Mouse (Mus musculus) embryonic fibroblast, embryonic 13.5 days (primary cell): ENCODE measurements around the gene Gm9803. TPM values are rescaled to one million over a fixed set of nuclear protein-coding genes. Genes with fewer than 3 reads are reported as not detected.
A peak's percentile ranks its signal among the peaks of the same experiment; 100 is the strongest.
"Not testable (repeated sequence)": the region's sequence is repeated elsewhere in the genome, so short reads cannot be mapped to it uniquely, and the experiment has no call there.

Experiments
- H3K27ac ChIP-seq: 2 replicates; pipeline ENCODE4 v1.5.1; 2012; ENCODE audit warnings: low read length, control low read depth, inconsistent platforms; ENCODE audit not compliant: insufficient read depth
- H3K4me1 ChIP-seq: 2 replicates; pipeline ENCODE4 v1.6.1; 2011; ENCODE audit warnings: low read length; ENCODE audit not compliant: control insufficient read depth, insufficient read depth
- H3K4me3 ChIP-seq: 2 replicates; pipeline ENCODE4 v1.5.1; 2011; ENCODE audit warnings: mild to moderate bottlenecking, control low read depth, low read length; ENCODE audit not compliant: insufficient read depth
- CTCF ChIP-seq: IDR thresholded peaks from 2 replicates; pipeline ENCODE4 v1.5.1; 2011; ENCODE audit warnings: mild to moderate bottlenecking, control low read depth, low read length, moderate library complexity, borderline replicate concordance; ENCODE audit not compliant: insufficient read depth
- POLR2A ChIP-seq: IDR thresholded peaks from 2 replicates; pipeline ENCODE4 v1.6.1; 2011; ENCODE audit warnings: low read depth, mild to moderate bottlenecking, control low read depth, low read length, moderate library complexity
- polyA plus RNA-seq: library from polyadenylated mRNA; stranded (reverse); fragments of >200 nt; gene quantifications from 2 replicates; pipeline ENCODE4 v1.2.4, GENCODE M21; 2011; ENCODE audit warnings: low read depth; ENCODE audit not compliant: missing spikeins, insufficient read length

Gm9803 gene
- 15.4 and 21.8 TPM in 2 replicates for polyA plus RNA-seq

DNA sequence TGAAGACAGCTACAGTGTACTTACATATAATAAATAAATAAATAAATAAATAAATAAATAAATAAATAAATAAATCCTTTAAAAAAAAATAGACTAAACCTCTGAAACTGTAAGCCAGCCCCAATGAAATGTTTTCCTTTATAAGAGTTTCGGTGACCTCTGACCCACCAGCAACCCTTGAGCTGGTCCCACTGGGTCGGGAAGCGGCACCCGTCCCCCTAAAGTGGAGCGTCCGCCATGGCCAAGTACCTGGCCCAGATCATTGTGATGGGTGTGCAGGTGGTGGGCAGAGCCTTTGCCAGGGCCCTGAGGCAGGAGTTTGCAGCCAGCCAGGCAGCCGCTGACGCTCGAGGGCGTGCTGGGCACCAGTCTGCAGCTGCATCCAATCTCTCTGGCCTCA is at the start of gene Gm9803:
Gene Gm9803 (plus strand): TSS at position 154 of the 400 bp plus-strand sequence.
- not testable (repeated sequence) for H3K4me3 ChIP-seq, H3K4me1 ChIP-seq, H3K27ac ChIP-seq

GRCm38 (mm10) chr10:43475376-43475775 is 48.5 kb upstream of the Gm9803 start:
- Histone ChIP-seq H3K27ac (no peak overlapping the region), H3K4me3 (no peak overlapping the region), H3K4me1 (peaks cover under 1% of the 10 kb centered on the region; the same call in 1 of the 2 replicates)
- TF ChIP-seq CTCF (no peak), POLR2A (no peak)

DNA sequence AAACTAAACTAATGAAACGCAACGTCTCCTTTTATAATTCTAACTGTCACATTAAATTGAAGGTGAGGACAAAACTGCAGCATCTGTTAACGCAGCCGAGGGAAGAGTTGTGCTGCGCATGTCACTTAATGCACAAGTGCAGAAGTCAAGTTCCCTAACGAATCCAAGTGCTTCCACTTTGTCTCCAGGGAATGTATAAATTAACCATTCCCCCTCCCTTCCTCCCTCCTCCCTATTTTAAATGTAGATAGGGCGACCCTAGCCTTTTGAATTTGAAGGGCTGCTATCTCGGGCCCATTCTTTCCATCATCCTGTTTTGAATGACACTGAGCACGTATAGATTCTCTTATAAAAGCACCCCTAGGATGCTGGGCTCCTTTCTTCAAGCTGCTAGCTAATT is 46.4 kb upstream of the Gm9803 start:
- peaks cover 6% of the 10 kb centered on the region for H3K4me1 ChIP-seq
- TF ChIP-seq POLR2A (no peak; the same call in 1 of the 2 replicates), CTCF (no peak)
- H3K27ac ChIP-seq = no peak overlapping the region
- H3K4me3 ChIP-seq = peak overlapping the region; percentile 49; the same call in 1 of the 2 replicates

GRCm38 (mm10) chr10:43477865-43478681 is 45.8 kb upstream of the Gm9803 start:
- peak overlapping the region; percentile 66 for H3K4me3 ChIP-seq
- TF ChIP-seq POLR2A = peak; percentile 46
- TF ChIP-seq CTCF = no peak
- H3K27ac ChIP-seq = peak overlapping the region; percentile 70
- peaks cover 6% of the 10 kb centered on the region for H3K4me1 ChIP-seq

DNA sequence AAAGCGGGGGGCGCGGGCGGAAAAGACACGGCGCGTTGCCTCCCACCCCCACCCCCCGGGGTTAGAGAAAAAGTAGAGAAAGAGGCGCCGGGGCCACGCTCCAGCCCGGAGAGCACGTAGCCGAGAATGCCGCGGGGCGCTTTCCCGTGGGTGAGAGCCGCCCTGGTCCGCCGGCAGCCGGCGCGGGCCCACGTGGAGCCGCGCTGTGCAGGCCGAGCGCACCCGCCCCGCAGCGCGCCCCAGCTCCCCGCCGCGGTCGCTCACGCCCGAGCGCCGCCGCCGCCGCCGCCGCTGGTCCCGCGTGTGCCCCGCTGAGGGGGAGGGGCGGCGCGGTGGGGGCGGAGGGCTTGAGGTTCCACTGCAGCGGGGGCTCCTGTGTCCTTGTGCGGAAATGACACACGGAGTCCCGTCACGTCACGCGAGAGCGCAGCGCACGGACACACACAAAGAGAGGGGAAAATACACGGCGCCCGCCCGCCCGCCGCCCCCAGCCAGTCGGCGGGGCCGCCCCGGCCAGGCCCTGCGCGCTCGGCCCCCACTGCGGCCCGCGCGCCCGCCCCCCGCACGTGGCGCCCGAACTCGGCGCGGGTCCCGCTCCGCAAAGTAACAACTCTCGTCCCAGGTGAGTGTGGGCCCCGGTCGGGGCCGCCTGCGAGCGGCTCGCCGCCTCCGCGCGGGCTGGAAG is 45.0 kb upstream of the Gm9803 start, which contains the start of gene Bend3:
Gene Bend3 (plus strand): TSS at position 81 of the 685 bp plus-strand sequence.
- Histone ChIP-seq H3K4me3 (peak within 1 kb of the TSS; percentile 69), H3K4me1 (peaks cover 6% of the 10 kb centered on the region), H3K27ac (peak within 1 kb of the TSS; percentile 88)
- no peak for TF ChIP-seq CTCF
- TF ChIP-seq POLR2A = peak; percentile 30; the same call in 1 of the 2 replicates

- Histone ChIP-seq H3K4me3 (peak overlapping the region; percentile 69), H3K27ac (peak overlapping the region; percentile 88), H3K4me1 (peaks cover 6% of the 10 kb centered on the region)
- TF ChIP-seq POLR2A (peak; percentile 72), CTCF (no peak)
Measured at GRCm38 (mm10) chr10:43479436-43480157, 44.3 kb upstream of the Gm9803 start.

GRCm38 (mm10) chr10:43480227-43480849 is 43.5 kb upstream of the Gm9803 start:
- Histone ChIP-seq H3K4me3 (peak overlapping the region; percentile 67), H3K4me1 (peaks cover 6% of the 10 kb centered on the region), H3K27ac (peak overlapping the region; percentile 81)
- no peak; the same call in 1 of the 2 replicates for TF ChIP-seq POLR2A
- TF ChIP-seq CTCF = no peak

DNA sequence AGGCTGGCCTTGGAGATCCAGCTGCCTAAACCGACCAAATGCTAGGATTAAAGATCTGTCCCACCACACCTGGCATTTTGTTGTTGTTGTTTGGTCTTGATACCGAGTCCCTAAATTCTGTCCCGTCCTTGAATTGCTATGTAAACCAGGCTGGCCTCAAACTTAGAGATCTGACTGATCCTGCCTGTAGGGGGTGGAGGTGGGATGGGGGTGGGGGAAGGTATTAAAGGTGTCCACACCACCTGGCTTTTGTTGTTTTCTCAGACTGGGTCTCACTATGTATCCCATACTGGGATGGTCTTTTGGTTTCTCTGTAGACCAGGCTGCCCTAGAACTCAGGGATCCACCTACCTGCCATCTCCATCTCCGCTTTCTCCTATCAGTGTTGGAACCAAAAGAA is 42.7 kb upstream of the Gm9803 start:
- Histone ChIP-seq H3K27ac (no peak overlapping the region), H3K4me1 (peaks cover 6% of the 10 kb centered on the region), H3K4me3 (no peak overlapping the region)
- TF ChIP-seq POLR2A (no peak), CTCF (no peak)

GRCm38 (mm10) chr10:43482021-43482420 is 41.9 kb upstream of the Gm9803 start:
- Histone ChIP-seq H3K4me1 (peaks cover 6% of the 10 kb centered on the region), H3K27ac (no peak overlapping the region), H3K4me3 (no peak overlapping the region)
- TF ChIP-seq CTCF = no peak
- TF ChIP-seq POLR2A = no peak
